Mouse (Mus musculus) erythroid progenitor cell, adult 5-6 weeks (primary cell): ENCODE measurements around the gene Frmd6. TPM values are rescaled to one million over a fixed set of nuclear protein-coding genes. Genes with fewer than 3 reads are reported as not detected.

ENCODE experiments used
- ATAC-seq: replicated peaks from 2 replicates; pipeline ENCODE4 v1.8.0; 2016; ENCODE audit warnings: moderate number of reproducible peaks, mild to moderate bottlenecking, moderate TSS enrichment, inconsistent platforms; ENCODE audit not compliant: poor library complexity, low FRiP score, severe bottlenecking
- total RNA-seq, 2 experiments: library from RNA; stranded (forward) in 1 of 2; stranded (reverse) in 1 of 2; fragments of 150-400 nt in 1 of 2; fragments of 186-747, 209-891 nt in 1 of 2; gene quantifications; 2 replicates each; pipeline versions ENCODE4 v1.2.3 to v1.2.4; 2015 to 2017; ENCODE audit warnings: low replicate concordance in 2 of 2

Gene Frmd6
- total RNA-seq, 2 experiments from 2014 or later: 0.42 to 2.3 TPM

DNA sequence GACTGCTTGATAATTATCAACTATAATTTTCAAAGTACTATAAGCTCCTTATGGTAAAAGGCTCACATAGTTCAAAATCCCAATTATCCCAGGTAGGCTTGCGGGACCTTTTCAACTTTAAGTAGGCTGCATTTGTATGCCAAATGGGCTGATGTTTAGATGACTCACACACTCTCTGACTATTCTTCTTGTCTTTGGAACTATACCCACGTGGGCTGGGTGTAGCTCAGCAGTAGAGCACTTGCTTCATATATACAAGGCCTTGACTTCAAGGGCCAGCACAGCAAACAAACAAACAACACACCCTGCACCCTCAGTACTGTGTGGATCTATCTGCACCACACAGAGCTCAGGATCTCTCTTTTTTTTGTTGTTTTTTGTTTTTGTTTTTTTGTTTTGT lies 20.3 kb upstream of the Frmd6 start:
- no peak for ATAC-seq

DNA sequence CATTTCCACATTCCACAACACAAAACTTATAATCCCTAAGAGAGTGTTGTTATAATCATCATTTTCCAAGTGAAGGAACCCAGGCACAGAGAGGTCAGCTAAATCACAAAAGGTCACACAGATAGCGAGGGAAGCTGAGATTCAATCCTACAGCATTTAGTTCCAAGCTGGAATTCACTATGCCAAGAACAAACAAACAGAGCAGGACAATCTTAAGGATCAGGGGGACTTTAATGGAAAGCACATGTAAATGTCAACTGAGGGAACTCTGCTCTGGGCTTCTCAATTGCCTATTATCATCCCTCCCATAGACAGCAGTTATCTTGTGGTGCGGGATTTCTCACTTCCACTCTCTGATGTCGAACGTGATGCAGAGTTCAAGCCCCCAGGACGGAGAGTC lies 17.8 kb upstream of the Frmd6 start:
- ATAC-seq: no peak

DNA sequence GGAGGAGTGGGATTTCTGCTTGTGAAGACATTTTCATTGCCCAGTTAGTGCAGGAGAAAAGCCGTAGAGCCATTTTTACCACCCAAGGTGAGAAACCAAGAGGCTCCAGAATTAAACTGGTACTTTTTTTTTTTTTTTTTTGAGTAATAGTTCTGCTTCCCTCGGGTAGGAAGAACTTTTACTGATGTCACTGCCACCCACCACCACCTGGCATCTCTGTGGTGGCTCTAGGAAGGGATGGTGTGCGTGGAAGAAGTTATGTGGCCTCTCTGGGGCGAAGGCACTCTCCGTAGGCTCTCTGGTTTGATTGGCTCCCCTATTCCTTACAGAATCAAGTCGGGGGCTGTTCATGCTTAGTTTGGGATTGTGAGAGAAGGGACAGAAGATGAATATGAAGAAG lies 17.3 kb upstream of the Frmd6 start:
- ATAC-seq: no peak

DNA sequence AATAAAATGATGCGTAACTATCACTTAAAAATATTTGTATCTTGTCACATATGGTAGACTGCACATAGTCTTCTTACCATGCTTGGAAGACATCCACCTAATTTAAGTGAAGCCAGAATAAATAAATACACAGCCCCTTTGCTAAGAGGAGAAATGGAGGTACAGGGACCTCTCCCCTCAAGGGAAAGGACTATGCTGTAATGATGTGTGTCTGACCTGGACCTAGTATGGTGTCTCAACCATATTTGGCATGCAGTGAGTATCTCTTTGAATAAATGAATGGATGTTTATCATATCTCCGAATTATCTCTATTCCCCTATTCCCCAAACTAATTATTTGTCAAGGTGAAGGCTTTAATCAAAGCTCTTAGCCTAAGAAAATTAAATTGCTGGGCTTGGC lies 15.4 kb upstream of the Frmd6 start:
- no peak for ATAC-seq

DNA sequence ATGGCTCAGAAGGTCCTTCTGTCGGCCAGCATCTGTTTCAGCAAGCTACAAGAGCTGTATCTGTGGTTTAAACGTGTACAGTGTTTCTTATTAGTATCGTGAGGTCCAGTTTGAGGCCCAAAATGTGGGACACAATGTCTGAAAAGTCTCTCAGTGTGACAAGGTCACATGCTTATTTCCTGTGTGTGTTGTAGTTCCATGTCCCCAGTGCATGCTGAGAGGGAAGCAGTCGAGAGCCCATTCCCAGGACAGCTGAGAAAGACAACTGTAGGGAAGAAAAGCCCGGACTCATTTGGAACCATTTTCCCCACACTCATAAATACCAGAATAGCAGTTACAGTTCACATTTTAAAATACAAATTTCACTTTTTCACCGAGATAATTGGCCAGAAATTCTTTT lies 13.5 kb upstream of the Frmd6 start:
- ATAC-seq: no peak

DNA sequence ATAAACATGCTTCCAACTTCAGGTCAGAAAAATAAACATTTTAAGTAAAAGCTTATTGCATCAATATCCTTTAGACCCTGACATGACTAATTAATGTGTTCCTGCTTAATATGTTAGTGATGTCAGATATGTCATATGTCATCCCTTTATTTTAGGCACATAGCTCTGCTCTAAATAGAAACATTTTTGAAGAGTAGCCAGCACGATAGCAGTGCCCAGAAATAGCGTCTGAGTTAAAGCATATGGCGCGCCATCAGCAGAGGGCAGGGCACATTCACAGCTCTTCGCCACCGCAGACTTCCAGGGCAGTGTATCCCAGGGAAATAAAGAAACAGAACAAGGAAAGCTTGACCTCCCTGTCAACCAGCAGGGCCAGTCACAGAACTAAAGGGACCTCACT lies 13.1 kb upstream of the Frmd6 start:
- no peak for ATAC-seq

DNA sequence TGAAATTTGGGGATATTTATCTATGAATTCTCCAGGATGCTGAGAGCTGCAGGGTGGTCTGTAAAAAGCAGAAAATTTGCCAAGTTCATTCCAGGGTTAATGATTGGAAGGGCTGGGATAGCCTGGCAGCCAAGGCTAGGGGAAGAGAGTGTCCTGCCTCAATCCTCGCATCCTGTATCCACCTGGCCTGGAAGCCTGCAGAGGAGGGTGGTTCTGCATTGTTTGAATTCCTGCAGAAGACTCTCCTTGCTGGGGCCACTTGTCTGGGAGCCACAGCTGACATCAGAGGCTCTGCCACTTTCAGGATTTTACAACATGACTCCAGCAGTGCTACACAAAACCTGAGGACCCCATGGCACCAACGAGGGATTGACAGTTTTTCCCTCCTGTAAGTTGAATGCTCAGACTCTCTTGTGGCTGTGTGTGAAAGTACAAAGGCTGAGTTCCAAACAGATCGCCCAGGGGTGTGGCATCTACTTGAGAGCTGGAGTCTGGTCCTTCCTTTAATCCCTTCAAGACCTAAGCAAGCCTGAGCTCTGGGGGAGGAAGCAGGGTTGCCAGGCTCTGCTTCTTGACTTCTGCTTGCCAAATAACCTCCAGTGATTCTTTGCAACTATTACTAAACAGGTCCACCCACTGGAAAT lies 12.4 kb upstream of the Frmd6 start:
- ATAC-seq: no peak

DNA sequence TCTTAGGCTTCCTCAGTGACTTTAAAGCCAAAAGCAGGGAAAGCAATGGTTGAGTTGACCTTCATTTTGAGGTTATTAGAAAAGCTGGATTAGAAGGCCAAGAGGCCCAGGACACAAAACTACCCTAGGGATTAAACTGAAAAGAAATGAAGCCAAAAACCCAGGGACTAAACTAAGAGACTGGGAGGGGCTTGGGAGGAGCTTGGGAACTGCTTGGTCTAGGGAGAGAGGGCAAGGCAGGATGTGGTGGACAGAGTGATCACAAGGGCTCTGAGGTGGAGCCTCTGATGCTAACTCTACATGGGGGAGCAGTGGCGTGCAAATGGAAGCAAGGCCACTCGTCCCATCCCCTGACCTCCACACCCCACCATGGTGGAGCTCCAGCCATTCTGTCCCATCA lies 8.6 kb upstream of the Frmd6 start:
- no peak for ATAC-seq

DNA sequence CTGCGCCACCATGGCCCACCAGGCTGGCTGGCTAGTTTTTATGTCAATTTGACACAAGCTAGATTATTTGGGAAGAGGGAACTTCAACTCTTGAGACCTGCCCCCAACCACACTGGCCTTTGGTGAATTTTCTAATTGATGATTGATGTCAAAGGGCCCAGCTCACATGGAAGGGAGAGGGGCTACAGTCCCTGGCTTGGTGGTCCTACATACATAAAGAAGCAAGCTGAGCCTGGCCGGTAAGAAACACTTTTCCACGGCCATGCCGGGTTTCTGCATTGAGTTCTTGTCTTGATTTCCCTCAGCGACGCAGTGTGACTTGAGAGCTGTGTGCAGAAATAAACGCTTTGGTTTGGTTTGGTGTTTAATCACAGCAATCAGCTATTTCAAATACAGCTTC lies 1.3 kb upstream of the Frmd6 start:
- ATAC-seq: no peak

DNA sequence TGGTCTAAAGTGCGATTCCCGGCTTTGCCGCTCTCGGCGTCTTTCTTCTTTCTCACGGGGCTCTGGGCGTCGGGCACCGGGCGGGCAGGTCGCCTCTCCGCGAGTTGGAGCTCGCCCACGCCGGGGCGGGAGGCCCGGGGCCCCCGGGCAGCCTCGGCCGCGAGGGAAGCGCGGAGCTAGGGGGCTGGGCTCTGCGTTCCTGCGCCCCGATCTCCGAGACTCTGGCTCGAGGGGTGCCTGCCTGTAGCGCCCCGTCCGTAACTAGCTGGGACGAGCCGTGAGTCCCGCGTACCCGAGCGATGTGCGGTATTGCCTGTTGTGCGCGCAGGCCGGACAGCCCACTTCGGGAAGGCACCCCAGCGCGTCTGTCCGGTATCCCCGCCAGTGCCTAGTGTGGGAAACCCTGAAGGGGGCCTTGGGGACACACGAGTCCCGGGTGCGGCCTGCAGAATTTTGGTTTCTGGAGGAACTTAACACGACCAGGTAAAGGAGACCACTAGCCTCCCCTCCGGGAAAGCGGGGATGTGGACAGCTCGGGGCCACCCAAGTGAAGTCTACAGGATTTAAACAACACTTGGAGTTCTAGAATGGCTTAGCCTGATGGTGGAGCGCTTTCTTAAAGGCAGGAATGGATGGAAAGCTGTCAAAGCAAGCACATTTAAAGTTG lies 470 bp downstream of the Frmd6 start:
- ATAC-seq: 0 out of 2 replicates have a peak, but pooled peaks have one; percentile 9

DNA sequence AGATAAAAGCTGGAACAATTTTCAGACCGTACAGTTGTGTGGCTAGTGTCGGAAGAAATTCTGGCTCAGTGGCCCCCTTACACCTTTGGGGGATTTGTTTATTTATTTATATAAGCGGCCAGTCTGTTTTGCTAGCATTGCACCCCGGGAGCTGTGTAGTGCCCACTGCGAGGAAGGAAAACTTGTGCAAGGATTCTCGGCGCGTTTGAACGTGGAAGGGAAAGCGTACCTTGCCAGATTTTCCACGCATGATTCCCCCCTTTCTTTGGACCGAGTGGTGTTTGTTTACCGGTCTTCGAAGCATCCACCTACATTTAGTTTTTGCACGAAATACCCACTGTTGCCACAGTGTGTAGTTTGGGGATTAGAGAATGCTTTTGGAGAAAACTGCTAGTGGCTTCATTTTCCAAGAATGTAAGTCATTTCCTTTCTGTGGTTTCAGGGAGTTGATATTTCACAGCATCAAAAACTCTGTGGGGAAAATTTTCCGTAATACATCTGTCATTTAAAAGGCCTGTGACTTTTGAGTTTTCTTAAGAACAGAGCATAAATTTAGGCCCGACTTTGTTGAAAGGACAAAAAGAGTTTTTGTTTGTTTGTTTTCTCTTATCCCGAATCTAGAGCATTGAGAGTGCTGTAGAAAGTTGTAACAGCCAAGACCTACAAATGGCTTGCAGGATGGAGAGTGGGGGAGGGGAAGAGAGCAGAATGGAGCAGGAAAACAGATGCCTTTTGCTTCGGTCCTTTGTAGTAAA lies 1.2 kb downstream of the Frmd6 start:
- no peak for ATAC-seq

DNA sequence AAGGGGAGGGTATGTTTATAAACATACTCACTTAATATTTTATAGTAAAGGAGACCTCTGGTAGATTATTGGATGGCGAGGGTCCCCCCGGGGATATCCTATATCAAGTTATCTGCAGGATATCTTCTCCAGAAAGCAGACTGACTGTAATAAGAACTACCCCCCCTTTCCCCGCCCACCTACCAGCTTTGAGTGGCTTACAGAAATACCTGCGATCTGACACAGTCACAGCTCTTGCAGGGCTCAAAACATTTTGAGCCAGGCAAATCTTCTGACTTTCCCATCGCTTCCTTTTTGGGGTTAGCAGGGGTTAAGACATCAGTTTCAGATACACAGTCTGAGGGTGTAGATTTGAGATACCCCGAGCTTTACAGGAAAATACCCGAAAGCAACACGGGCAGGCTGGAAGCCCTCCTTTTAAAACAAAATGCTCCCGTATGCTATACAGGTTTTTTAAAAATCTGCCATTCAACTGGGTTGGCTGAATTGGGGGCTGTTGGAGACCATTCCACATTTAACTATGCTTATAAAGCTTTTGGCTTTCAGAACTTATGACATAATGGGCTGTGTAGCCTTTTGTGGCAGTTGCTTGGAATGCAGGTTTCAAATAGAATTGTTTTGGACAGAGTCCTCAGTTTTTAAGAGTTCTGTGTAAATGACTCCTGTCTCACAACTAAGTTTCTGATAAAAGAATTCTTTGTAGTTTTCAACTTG lies 2.0 kb downstream of the Frmd6 start:
- ATAC-seq: no peak

DNA sequence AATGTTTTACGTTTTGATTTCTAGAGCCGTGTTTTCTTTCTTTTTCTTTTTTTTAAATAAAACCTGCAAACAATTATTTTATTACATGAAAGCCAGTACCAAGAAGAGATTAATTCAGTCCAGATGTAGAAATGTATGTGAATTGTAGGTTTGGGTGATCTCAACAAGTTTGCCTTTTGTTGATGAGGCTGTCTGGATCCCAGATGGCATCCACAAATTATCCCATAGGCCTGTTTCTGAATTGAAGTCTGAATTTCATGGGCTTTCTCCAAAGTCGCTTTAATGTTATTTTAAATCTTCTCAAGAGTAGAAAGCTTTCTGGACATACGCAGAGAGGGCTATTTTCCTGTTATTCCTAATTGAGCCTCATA lies 2.6 kb downstream of the Frmd6 start:
- no peak for ATAC-seq

DNA sequence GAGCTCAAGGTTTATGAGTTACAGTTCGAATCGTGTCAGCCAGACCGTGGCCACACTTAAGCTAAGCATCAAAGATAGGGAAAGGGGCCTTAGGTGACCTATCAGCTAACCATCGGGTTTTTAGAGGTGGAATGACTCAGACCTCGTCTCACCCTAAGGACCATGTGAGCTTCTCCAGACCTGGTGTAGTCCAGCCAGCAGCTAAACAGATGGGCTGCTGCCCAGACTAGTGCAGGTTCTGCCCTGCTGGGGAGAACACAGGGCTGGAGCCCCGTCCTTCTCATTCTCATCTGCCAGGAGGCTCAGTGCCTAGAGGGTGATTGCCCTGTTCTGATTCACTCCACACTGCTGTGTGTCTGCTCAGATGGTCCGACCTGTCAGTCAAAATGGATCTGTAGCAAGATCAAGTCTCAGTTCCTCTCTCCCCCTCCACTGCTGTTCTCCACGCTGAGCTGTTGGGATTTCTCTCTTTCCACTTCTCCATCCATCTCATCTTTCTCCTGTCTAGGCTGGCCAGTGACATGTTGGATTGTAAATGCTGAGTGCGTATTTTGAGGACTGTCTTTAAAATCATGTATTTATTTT lies 5.8 kb downstream of the Frmd6 start:
- ATAC-seq: no peak

DNA sequence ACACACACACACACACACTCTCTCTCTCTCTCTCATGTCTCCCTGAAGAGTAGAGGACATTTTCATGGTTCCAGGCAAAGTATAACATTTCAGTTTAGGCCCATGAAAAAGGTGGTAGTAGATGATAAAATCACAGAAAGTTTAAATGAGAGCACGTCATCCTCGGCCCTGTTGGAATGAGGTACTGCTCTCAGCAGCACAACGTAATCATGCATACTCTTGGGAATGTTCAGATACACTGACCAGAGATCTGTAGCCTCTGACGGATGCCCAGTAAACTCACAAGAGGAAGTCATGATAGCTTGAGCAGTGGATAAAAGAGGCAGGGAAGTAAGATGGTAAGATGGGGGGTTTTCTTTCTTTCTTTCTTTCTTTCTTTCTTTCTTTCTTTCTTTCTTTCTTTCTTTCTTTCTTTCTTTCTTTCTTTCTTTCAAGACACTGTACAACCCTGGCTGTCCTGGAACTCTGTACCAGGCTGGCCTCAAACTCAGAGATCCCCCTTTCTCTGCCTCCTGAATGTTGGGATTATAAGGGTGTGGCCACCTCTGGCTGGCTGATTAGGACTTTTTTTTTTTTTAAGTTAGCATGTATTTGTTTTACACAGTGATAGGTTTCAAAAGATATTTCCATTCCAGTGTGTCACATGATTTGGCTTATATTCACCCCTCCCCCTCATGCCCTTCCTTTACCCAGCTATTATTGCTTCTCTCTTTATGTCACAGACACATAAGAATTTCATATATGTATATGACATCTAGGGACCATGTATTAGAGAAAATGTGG lies 7.1 kb downstream of the Frmd6 start:
- no peak for ATAC-seq

DNA sequence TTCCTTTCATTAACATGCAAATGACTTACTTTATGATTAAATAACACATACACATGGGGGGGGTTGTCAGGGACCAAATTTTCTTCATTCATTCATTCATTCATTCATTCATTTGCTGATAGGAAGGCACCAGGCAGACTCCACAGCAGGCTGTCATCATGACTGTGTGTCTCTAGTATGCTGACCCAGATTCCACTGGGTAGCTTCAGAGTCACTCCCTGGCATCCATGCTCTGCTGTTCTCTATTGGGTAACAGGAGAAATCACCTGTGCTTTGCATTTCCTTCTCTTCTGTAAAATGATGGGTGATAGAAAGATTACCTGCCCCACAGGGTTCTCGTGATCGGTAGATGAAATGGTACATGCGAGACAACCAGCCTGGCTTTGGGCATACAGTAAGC lies 7.7 kb downstream of the Frmd6 start:
- ATAC-seq: no peak

DNA sequence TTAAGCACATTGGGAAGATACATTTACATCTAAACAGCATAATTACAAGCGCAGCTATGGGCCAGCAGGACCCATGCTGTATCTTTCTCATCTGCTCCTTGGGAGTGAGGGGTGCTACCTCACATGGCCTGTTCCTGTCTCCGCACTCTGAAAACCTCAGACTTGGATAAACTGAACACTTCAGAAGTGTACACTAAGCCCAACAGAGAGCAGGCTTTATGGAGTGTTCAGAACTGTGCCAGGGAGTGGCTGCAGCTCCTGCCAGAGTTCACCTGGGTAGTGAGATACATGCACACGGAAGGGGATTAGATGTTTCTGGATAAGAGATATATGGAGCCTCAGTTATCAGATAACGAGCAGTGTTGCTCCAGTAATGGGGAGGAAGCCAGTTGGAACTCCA lies 8.7 kb downstream of the Frmd6 start:
- no peak for ATAC-seq

DNA sequence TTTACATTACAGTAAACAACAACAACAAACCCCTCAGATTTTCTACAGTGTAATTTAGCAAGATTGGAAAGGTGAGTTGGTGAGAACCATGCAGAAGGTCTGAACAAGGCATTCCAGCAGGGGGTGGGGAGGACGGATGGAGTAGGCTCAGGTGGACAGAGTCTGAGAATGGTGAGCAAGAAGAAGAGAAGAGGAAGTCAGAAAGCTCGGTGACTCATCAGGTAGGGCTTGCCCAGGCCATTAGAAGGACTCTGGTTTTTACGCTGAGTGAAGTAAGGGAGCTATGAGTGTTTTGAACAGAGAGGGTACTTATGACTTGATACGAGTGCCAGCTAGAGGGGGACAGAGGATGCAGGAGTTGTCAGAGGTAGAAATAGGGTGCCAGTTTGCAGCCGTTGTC lies 9.7 kb downstream of the Frmd6 start:
- no peak for ATAC-seq

DNA sequence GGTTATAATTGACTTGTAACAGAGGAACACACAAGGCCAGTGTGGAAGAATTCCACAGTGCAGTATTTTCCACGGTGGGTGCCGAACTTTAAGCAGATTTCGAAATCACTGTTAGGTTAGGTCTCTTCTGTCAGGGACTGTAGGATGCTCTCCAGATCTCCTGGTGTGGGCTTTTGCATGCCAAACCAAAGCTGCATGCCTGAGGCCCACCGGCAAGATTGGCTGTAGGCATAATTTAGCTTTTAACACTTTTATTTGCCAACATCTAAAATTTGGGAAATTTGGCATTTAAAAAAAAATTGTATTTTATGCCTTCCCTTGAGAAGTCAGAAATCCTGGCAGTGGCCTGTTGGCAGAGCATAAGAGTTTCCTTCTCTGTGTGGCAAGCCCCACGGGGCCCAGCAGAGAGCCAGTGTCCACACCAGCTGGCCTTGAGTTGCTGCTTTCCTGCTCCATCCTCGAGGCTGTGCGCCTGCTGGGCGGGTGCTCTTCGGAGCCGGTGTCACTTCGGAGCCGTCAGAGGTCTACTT lies 12.5 kb downstream of the Frmd6 start:
- no peak for ATAC-seq
